Mouse (Mus musculus) kidney, postnatal 14 days (tissue): ENCODE measurements at regions not wholly inside any gene's neighbourhood (a gene's known extent, or its start where the extent isn't known, plus 50 kb on each side); places are given as distances from the start of the nearest gene placed in this dataset.
"Not testable (repeated sequence)": the region's sequence is repeated elsewhere in the genome, so short reads cannot be mapped to it uniquely, and the experiment has no call there.

Source experiments
- DNase-seq: peaks from one replicate; pipeline ENCODE4 v3.0.0; 2022; ENCODE audit warnings: mixed read lengths

DNA sequence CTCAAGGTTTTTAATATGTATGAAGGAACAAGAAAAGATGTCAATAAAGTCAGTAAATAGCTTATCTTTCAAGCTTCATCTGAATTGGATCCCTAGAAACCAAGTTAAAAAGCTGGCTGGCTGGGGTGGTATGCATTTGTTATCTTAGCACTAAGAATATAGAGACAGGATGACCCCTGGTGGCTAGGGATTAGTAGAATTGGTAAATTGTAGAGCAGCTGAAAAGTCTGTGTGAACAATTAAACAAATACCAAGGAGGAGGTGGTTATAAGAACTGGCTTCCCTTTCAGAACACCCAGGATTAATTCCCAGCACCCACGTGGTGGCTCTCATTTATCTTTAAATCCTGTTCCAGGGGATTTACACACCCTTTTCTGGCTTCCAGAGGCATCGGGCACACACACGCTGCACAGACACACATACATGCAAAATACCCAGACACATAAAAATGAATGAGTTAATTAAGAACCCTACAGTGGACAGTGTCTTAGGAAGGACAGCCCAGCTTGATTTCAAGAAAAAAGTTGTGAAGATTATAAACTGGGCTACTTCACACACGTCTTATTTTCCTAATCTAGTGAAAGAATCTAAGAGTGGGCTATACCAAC lies 170.5 kb downstream of the Pdzph1 start:
- DNase-seq: peak; percentile 11

DNA sequence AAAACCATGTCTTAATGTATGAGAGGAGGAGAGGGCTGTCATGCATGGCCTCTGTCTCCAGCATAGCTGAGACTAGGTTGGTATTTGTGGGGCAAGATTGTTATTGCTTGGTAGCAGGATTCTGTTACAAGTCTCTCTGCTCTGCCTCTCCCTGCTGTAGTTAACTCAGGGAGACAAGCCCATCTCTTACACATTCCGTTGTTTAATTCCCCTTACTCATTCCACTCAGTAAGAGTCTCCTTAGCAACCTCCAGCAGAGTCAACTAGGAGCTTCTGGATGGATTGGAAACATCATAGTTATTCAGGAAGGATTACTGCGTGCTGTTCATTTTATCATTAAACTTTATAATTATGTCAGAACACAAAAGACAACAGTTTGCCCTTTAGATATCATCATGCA lies 171.8 kb downstream of the Pdzph1 start:
- no peak for DNase-seq

DNA sequence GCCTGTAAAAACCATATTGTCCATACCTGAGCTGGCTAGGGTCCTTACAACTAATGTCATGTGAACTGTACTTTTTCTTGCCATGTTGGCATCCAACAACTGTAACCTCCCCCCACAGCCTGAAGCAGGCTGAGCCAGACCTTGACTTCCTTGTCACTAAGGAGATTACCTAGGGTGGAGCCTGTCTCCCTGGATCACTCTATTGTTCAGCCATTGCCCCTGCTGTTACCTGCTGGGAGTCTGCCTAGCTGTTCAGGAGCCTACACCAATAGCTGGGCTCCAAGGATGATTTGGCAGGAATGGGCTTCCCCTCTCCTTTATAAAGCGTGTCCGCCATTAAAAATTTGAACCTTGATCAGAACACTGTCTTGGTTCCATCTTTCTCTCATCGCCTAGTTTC lies 215.7 kb downstream of the Pdzph1 start:
- DNase-seq: not testable (repeated sequence)

DNA sequence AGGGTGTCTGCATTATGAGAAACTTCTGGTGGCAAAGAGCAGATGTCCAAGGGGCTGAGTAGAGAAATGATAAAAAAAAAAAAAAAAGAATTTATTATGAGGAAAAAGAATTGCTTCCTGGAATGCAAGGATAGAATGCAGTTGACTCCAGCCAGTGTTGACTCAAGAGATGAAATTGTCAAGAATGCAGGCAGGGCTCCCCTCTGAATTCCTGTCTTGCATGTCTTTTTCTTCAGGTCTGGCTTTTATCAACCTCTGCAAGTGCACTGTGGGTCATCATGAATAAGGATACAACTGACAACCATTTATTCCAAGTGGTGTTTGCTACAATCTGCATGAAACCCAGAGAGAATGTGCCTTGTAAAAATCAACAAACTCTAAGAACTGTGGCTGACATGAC lies 217.6 kb downstream of the Pdzph1 start:
- peak; percentile 5 for DNase-seq

DNA sequence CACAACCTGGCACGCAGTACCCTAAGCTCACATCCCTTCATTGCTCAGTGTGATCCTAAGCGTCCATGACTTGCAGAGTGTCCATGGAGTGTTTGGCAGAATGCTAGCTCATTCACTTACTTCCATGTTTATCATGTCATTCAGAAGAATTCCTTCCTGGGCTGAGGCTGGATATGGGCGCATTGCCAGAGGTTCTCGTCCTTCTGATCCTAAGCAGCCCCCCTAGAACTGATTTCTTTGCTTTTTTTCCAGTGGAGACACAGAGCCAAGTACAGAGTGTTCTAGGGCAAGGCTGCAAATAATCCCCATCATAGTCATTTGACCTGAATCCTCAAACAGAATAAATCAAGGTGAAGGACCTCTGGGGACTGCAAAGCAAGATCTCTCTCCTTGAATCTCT lies 226.0 kb downstream of the Pdzph1 start:
- peak; percentile 44 for DNase-seq

DNA sequence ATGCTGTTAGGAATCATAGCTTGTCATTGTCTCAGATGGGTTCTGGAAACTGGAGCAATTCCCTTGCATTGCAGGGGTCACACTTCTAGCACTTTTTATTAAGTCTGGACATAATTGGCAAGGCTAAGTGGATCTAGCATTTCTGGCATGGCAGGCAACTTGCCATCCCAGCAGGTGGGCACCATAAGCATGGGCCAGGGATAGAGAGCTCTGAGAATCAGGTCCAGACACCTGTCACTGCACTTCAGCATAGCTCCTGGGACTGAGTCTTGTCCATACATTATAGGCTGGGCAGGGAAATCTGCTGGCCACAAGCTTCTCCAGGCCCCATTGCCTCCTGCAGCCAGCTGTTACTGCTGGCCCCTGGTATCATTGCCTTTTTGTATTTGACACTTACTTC lies 242.2 kb downstream of the Pdzph1 start:
- DNase-seq: no peak

DNA sequence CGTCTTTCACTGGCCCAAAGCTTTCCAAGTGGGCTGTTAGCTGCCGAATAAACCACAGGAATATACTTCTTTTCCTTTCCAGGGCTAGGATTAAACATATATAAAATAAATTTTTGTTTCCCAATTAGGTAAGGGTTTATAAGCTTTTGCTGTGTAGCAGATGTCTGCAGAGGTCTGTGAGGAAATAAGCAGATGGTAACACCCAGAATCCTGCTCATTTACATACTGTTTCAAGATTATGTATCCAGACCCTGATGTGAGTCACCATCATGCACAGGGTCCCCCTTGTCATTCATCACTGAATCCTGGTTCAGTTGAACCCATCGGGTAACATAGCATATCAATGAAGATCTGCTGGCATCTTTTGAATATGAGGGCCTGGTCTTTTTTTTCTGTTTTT lies 242.9 kb downstream of the Pdzph1 start:
- DNase-seq: no peak

DNA sequence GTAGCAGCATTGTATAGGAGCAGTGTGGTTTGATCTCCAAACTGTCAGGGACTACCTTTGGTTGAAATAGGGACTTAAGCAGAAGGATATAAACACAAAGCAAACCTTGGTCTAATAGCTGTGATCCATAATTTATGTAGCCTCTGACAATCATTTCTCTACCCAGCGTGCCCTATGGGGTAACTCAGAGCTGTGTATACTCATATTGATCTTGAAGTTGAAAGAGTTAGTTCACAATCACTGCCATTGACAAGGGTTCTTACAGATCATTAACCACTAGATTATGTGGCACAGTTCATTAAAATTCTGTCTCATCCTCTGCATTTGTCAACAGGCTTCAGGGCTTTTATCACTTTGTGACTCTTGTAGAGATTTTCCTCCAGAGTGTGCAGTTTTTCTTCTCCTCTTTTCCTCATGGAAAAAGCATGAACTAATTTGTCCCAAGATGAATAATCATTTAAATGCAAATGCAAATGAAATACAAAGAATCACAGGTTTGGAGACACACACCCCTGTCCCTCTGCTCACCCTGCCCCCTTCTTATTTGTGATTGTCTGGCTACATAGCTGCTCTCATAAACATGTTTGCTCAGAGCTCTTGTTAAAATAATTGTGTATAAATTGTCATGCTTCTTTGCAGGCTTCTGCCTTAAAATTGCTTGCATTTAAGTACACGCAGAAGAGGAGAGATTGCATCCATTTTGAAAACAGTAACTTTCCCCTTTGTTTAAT lies 280.3 kb downstream of the Pdzph1 start:
- no peak for DNase-seq

DNA sequence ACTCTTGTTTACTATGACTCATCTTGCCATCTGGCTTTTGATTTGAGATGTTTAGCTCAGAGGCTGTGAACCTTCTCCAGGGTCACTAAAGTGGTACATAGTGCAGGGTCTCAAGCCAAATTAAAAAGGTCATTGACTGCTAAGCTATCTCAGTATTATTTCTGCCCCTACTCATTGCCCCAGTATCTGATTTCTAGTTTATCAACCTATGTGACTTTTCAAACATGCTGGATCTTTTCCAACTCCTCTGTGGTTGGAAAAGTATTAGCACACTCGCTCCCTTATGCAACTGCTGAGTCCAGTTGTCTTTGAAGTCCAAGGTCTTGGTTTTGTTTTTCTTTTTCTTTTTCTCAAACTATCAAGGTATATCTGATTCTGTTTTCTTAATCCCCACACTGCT lies 301.0 kb downstream of the Pdzph1 start:
- DNase-seq: no peak

DNA sequence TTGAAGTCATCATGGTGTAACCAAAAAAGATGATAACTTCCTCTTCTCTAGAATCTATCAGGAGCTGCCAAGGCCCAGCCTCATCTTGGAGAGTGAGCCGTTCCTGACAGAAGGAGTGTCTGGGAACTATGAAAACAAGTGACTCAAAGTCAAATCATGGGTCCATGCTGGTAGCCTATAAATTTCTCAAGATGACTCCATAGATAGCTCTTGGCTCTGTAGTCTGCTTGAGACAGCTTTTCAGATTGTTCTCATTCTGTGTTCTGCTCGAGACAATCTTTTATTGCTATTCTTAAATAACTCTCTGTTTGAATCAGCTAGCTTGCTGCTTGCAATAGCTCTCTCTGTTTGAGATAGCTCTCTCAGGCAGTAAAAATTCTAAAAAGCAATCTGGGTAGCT lies 318.9 kb downstream of the Pdzph1 start:
- DNase-seq: no peak

DNA sequence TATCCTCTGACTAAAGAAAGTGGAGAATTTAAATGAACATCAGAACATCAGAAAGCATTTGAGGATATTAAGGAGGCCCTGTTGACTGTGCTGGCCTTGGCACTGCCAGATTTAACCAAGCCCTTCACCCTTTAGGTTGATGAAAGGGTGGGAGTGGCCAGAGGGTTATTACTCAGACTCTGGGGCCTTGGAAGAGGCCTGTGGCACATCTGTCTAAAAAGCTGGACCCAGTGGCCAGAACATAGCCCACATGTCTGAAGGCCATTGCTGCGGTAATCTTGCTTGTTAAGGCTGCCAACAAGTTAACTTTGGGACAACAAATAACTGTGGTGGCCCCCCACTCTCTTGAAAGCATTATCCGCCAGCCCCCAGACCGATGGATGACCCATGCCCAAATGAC lies 323.1 kb downstream of the Pdzph1 start:
- DNase-seq: no peak

DNA sequence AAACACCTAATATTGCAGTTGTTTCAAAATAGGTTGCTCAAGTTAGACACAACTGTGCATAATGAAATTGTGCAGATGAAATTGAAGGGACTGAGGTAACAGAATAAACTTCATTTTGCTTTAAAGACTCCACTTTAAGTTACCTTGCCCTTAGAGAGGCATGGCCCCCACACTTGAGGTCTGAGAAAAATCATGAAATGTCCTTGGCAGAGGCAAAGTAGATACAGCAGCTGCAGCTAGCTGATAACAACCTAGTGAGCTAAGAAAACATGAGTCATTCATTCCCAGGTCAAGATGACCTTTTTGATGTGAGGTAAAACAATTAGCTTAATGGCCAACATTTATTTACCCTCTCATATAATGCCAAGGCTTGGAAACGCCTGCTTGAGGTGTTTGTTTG lies 347.4 kb downstream of the Pdzph1 start:
- DNase-seq: no peak

DNA sequence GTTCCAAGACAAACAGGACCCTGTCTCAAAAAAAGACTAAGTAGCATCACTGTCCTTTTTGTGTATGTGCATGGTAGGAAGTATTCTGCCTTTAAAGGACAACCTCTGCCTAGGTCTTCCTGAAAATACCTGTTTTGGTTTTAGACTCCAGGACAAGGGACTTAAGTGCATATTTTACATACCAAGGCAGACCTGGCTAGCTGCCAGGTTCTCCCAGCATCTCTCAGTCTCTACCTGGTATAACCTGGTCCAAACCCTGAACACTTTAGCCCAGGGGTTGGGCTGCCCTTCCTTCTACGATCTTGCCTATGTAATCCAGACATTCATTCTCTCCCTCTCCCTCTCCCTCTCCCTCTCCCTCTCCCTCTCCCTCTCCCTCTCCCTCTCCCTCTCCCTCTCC lies 348.9 kb downstream of the Pdzph1 start:
- peak; percentile 21 for DNase-seq

DNA sequence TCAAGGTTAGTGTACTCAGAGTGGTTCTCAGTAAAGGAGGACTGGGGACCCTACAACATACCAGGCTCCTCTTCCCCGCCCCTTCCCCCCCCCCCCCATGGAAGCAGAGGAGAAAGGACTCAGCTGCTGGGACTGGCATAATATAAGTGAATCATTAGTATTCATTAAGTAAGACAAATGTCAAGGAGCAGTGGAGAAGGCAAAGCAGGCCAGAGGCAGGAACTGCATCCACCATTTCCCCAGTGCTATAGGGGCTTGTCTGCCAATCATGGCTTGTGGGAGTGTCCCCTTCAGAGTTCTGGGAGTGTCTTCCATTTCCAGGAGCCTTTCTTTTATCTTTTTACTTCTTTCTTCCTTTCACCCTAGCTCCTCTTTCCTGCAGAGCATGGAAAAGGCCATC lies 392.3 kb downstream of the Pdzph1 start:
- no peak for DNase-seq

DNA sequence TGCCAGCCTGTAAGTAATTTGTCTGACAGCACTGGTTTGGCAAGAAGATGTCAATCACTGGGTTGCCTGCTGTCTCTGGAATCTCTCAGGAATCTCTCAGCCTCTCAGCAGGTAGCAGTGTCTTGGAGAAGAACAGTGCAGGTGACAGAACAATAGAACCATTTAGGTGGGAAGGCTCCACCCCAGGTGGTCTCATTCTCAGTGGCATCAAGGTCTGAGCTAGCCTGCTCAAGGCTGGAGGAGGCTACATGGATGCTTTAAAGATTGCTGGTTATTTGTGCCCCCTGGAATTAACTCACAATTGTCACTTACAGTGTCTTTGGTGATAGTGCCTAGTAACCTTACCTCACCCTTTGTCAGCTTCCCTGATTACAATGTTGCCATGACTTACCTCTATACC lies 394.5 kb downstream of the Pdzph1 start:
- DNase-seq: no peak

DNA sequence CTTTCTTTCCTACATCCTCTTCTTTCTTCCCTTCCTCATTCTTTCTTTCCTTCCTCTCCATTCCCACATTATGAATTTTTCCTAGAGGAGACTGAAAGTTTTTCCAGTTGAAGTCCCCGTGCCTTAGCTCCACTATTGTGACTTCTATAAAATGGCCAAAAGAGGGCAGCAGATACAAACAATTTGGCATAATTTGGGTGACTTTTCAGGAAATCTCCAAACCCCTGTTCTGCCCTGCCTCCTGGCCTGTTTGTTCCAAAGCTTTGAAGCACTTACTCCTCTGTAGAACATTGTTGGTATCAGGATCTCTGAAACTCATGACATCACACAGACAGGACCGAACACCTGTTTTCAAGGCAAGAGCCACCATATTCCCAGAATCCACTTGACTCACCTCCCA lies 403.2 kb downstream of the Pdzph1 start:
- DNase-seq: peak; percentile 11

DNA sequence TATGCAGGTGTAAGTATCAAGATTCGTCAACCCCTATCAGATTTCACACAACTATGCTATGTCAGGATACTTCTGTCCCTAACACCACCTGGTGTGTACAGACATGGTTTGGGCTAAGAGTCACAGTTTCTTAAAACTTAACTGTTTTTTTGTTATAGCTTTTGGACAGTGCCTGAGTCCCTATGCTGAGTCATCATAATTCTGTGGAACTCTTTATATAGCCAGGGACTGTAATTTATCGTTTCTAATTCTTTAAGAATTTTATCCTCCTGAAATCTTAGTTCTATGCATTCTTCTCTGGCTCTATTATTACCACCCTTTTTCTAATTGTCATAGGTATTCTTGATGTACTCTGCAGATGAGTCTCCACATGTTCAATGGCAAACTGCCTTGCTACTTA lies 418.3 kb downstream of the Pdzph1 start:
- no peak for DNase-seq
